Mouse (Mus musculus): Measurements from ENCODE around the gene Adgrl3.

Adgrl3 gene

DNA sequence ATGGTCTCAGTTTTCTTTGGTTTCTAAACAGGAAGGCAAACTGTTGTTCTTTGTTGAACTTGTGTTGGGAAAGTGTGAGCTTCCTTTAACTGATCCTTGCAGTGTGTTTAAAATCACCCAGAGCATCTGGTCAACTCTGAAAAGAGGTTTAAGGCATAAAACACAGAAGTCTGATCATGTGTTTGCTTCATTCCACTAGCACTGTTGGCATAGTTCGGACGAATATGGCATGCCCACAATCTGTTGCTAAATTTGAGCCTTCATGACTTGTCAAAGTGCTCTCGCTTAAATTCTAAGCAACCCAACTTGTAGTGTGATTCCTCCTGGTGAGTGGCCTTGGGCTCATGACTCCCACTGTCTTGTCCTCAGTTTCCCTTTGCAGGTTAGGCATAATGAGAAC lies 249.8 kb downstream of the Adgrl3 start:
- DNase-seq: no peak

DNA sequence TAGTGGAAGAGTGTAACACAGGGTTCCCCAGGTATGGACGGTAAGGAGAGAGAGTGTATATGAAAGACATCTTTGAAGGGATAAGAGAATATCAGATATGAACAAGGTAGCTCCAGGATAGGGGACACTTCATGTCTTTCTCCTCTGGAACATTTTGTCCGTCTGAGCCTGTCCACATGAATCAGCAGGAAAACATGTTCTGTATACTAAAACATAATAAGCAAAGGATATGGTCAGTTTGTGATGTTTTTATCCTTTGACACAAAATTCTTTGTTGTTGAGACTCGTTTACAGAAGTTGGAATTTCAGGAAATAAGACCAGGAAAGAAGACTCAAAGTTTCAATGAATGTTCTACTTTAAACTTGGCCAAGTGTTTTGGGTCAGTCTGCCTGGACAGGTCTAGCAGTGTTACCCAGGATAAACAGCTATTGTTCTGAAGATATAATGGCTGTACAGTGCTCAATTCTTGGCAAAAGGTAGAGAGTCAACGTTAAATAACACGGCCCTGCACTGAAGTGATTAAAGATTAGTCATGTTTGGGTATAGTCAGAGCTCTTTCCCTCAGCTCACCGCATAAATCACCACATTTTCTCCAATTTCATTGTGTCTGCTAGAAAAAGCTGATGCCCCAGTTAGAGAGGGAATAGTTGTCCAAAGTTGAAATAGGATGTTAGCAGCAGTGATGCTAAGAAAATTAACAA lies 255.6 kb downstream of the Adgrl3 start:
- no peak for DNase-seq

DNA sequence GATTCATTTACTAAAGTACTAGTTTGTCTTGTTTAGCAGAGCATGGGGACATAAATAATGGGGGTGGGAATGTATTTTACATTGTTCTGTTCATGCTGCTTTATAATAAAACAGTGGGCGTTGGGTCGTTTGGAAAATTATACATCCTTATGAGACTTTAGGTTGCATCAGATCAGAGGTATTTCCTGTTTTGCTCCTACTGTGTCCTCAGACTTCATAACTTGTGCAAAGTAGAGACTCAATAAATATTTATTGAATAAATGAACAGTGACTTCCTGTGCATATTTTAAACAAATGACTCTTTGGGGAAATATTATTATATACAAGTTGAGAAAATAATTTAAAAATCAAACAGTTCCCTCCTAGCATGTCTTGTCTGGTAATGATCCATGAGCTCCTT lies 259.3 kb downstream of the Adgrl3 start:
- DNase-seq: no peak

GRCm38 (mm10) chr5:81285643-81286042 lies 265.7 kb downstream of the Adgrl3 start:
- DNase-seq: no peak

DNA sequence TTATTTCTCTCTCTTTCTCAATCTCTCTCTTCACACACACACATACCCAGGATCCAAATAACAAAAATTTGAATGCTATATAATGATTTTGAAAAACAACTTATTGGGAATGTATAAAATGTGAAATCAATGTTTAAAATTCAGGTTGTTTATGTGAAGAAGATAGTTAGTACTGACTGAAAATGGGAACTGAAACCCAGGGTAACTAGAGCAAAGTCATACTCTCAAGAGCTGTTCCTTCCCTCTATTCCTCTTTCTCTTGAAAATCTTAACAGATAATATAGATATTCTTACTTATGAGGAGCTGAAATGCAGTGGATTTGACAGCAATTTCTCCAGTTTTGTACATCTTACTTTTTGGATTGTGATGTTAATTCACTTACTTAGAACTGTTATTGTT lies 281.9 kb downstream of the Adgrl3 start:
- no peak for DNase-seq

- DNase-seq: no peak
Measured at GRCm38 (mm10) chr5:81317406-81318112, 297.6 kb downstream of the Adgrl3 start.

- no peak for DNase-seq
Measured at GRCm38 (mm10) chr5:81321276-81321934, 301.5 kb downstream of the Adgrl3 start.

DNA sequence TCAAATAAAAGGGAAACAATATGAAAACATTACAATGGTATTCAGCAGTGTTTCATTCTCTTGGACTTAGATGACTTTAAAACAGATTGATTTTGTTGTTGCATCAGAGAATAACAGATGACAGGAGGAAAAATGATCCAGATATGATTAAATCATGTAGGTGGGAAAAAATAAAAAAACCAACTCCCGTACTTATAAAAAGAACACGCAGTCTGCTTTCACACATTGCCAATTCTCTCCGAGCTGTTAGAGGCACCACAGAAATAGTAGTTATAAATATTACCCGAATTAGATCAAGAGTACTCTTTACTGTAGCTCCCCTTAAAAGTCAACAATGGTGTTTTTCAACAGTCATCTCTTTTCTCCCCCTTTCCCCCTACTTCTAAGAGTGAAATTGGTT lies 302.1 kb downstream of the Adgrl3 start:
- no peak for DNase-seq

- DNase-seq: no peak
Measured at GRCm38 (mm10) chr5:81326916-81327315, 307.0 kb downstream of the Adgrl3 start.

GRCm38 (mm10) chr5:81327392-81327791 lies 307.5 kb downstream of the Adgrl3 start:
- DNase-seq: no peak

GRCm38 (mm10) chr5:81329571-81329971 lies 309.6 kb downstream of the Adgrl3 start:
- DNase-seq: no peak

- no peak for DNase-seq
Measured at GRCm38 (mm10) chr5:81344330-81344729, 324.4 kb downstream of the Adgrl3 start.

DNA sequence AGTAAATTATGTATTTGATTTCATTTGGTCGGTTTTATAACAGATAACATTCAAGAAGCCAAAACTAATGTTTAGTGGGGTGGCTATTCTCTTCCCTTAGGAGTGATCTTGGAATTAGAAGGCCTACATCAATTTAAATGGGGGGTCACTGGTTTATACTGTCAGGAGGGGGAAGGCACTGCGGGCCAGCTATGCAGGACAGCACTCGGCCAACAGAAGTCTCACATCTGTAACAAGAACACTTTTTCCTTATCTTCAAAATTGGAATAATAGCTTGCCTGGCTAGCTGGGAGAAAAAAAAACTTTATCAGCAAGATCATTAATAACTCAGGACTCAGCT lies 325.1 kb downstream of the Adgrl3 start:
- no peak for DNase-seq

DNA sequence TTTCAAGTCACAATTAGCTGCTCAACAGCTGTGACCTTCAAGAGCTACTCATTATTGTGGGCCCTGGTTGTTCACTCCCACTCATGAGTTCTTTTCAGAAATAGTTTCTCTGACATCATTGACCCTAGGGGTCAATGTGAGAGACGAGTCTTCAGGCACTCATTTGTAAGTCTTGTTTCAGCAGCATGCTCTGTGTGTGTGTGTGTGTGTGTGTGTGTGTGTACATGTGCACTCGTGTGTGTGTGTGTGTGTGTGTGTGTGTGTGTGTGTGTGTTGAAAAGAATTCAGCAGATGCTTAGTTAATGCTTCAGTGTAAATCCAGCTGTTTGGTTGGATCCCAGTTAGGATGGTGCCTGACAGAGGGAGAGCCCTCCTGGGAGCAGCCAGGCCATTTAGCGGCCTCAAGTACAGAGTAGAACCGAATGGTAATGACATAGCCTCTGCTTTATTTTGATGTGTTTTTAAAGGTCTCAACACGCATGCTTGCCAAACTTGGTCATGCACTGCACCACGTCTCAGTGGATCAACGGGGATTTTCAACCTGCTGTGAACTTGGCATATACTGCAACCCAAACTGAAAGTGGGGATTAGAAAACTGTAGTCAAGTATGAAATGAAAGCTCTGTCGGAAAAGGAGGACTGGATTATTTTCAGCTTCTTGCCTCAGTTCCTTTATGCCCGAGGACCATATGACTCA lies 325.6 kb downstream of the Adgrl3 start:
- no peak for DNase-seq

DNA sequence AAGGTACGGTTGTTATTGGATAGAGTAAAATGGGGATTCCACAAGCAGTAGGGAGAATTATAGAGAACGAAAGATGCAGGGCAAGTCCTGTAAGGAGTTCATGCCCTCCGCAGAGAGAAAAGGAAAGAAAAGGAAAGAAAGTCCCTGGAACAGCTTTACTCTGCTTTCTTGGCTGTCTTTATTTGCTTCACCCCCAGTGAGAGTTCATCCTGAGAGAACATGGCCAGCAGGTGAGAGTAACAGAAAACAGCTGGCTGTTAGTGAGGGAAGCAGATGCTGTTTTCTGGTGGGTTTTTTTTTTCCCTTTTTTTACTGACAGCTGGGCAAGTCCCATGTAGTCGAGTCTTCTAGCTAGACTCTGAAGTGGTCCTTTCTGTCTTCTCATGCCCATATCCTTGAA lies 327.6 kb downstream of the Adgrl3 start:
- no peak for DNase-seq

DNA sequence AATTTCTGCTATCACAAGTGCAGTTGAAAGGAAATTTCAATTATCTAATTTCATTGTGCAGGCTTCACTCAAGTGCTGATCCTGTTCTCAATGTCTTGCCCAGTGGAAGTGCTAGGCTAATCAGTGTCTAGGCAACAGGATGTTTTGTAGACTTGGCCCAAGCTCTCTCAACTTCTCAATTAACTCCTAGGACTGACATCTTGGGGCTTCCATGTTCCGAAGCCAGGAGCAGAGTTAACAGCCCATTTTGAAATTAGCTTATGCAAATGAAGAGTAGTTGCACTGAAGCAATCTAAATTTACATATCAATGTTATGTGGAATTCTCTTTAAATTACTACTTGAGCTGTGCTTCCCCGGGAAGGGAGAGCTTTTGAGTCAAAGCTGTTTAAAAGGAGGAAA lies 339.6 kb downstream of the Adgrl3 start:
- DNase-seq: no peak

DNA sequence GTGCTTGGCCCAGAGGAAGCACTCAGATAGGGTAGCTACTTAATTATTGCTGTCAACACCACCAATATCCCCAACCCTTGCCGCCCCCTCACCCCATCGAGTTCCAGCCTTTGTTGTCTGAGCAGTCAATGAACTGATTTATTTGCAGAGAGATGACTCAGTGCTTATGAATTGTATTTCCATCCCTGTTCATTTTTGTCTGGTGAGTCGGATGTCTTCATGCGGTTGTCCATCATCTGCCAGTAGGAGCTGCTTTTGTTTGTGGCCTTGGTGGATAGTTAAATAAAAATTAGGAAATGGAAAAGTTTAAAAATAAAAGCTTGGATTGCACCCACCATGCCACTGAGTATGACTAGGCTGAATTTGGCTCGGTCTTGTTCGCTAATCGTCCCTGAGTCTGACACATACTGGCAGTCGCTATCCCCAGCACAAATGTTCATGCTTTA lies 344.3 kb downstream of the Adgrl3 start:
- no peak for DNase-seq

GRCm38 (mm10) chr5:81365250-81365649 lies 345.3 kb downstream of the Adgrl3 start:
- no peak for DNase-seq

DNA sequence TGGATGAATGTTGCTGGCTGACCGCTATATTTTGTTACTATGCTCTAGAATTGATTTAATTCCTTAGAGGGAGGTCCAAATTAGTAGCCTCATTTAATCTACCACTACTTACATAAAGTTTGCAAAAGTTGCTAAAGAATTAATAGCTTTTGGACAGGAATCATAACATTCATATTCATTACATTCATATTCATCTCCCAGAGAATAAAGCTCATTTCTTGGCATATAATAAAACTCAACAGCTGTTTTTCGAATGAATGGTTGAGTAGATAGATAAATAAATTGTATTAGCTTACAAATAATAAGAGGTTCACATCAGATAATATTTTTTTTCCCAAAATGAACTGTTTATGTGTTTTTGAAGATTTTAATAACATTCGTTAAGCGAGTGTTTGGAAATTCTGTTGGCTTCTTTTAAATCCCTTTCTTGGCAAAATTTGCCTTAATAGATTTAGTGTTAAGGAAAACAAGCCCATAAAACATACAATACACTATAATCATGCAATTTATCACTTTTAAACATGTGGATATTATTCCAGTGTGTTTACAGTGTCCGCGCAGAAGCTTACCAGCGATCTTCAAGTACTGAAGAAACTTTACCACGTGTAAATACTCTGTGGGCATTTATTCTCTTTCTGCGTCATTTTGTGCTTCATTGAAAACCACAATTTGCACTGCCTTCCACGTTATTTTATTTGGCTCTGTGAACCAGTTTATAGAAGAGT lies 350.4 kb downstream of the Adgrl3 start:
- DNase-seq: no peak

GRCm38 (mm10) chr5:81375992-81376391 lies 356.1 kb downstream of the Adgrl3 start:
- no peak for DNase-seq

GRCm38 (mm10) chr5:81405582-81406143 lies 385.7 kb downstream of the Adgrl3 start:
- no peak for DNase-seq

DNA sequence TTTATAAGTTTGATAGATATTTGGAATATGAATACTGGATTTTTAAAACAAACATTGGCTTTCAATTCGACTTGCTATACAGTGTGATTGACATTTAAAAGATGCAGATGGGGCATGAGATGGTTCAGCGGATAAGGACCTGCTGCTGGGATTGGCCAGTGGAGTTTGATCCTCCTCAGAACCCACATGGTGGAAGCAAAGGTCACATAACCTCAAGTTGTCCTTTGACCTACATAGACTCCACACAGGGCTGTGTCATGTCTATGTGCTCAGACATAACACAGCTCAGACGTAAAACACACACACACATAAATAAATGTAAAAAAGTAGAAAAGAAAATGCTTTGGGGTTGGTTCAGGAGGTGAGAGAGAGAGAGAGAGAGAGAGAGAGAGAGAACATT lies 397.4 kb downstream of the Adgrl3 start:
- no peak for DNase-seq

GRCm38 (mm10) chr5:81427393-81427792 lies 407.5 kb downstream of the Adgrl3 start:
- DNase-seq: no peak

All from right cerebral cortex, postnatal 14 days (tissue).